Mouse (Mus musculus): ENCODE measurements around the gene Klf12. TPM values are rescaled to one million over a fixed set of nuclear protein-coding genes. Genes with fewer than 3 reads are reported as not detected.

Klf12 gene
- polyA plus RNA-seq, 1 experiment from 2014 or later, result 16.4 TPM

GRCm38 (mm10) chr14:100274179-100274578 lies 10.3 kb downstream of the Klf12 start:
- Histone ChIP-seq H3K9ac (ENCODE audit: low read depth, low read length) (no peak overlapping the region), H3K4me3 (ENCODE audit: low read depth, low read length) (no peak overlapping the region), H3K4me2 (ENCODE audit: low read depth, low read length) (no peak overlapping the region), H3K9me3 (ENCODE audit: control insufficient read depth, low read length) (no peaks in the 10 kb centered on the region), H3K27ac (replicated peaks; ENCODE audit: low read depth, low read length) (no peak overlapping the region), H3K36me3 (ENCODE audit: control insufficient read depth, insufficient read depth, low read length) (no peaks in the 10 kb centered on the region), H3K4me1 (ENCODE audit: control insufficient read depth, insufficient read depth, low read length) (no peaks in the 10 kb centered on the region), H3K27me3 (replicated peaks; ENCODE audit: control insufficient read depth, insufficient read depth, low read length) (no peaks in the 10 kb centered on the region)
- DNase-seq (ENCODE audit: low spot score), result no peak
- WGBS, result 89% methylated on average over 2 of the region's 2 CpGs
- no peak for ATAC-seq (ENCODE audit: low read depth)

GRCm38 (mm10) chr14:100260531-100260930 lies 23.9 kb downstream of the Klf12 start:
- no peak overlapping the region for H3K9ac ChIP-seq (ENCODE audit: low read depth, low read length)
- 79% methylated on average over 4 of the region's 4 CpGs for WGBS
- no peaks in the 10 kb centered on the region for H3K9me3 ChIP-seq (ENCODE audit: control insufficient read depth, low read length)
- H3K4me1 ChIP-seq (ENCODE audit: control insufficient read depth, insufficient read depth, low read length), result peaks cover 17% of the 10 kb centered on the region
- no peak for DNase-seq (ENCODE audit: low spot score)
- no peak for ATAC-seq (ENCODE audit: low read depth)
- H3K27me3 ChIP-seq (replicated peaks; ENCODE audit: control insufficient read depth, insufficient read depth, low read length), result no peaks in the 10 kb centered on the region
- H3K4me3 ChIP-seq (ENCODE audit: low read depth, low read length), result no peak overlapping the region
- no peak overlapping the region for H3K4me2 ChIP-seq (ENCODE audit: low read depth, low read length)
- H3K27ac ChIP-seq (replicated peaks; ENCODE audit: low read depth, low read length), result no peak overlapping the region; the same call in 1 of the 2 replicates
- H3K36me3 ChIP-seq (ENCODE audit: control insufficient read depth, insufficient read depth, low read length), result no peaks in the 10 kb centered on the region

- no peaks in the 10 kb centered on the region for H3K27me3 ChIP-seq (replicated peaks; ENCODE audit: control insufficient read depth, insufficient read depth, low read length)
- no peaks in the 10 kb centered on the region for H3K9me3 ChIP-seq (ENCODE audit: control insufficient read depth, low read length)
- ATAC-seq (ENCODE audit: low read depth), result no peak
- H3K27ac ChIP-seq (replicated peaks; ENCODE audit: low read depth, low read length), result no peak overlapping the region
- no peak overlapping the region for H3K4me2 ChIP-seq (ENCODE audit: low read depth, low read length)
- H3K36me3 ChIP-seq (ENCODE audit: control insufficient read depth, insufficient read depth, low read length), result no peaks in the 10 kb centered on the region
- no peak for DNase-seq (ENCODE audit: low spot score)
- no peaks in the 10 kb centered on the region for H3K4me1 ChIP-seq (ENCODE audit: control insufficient read depth, insufficient read depth, low read length)
- H3K4me3 ChIP-seq (ENCODE audit: low read depth, low read length), result no peak overlapping the region
- H3K9ac ChIP-seq (ENCODE audit: low read depth, low read length), result no peak overlapping the region
- 87% methylated on average over 5 of the region's 5 CpGs for WGBS
Measured at GRCm38 (mm10) chr14:100243046-100243445, 41.4 kb downstream of the Klf12 start.

- Histone ChIP-seq H3K9me3 (ENCODE audit: control insufficient read depth, low read length) (no peaks in the 10 kb centered on the region), H3K27ac (replicated peaks; ENCODE audit: low read depth, low read length) (no peak overlapping the region), H3K27me3 (replicated peaks; ENCODE audit: control insufficient read depth, insufficient read depth, low read length) (no peaks in the 10 kb centered on the region), H3K36me3 (ENCODE audit: control insufficient read depth, insufficient read depth, low read length) (no peaks in the 10 kb centered on the region), H3K9ac (ENCODE audit: low read depth, low read length) (no peak overlapping the region), H3K4me3 (ENCODE audit: low read depth, low read length) (no peak overlapping the region), H3K4me1 (ENCODE audit: control insufficient read depth, insufficient read depth, low read length) (no peaks in the 10 kb centered on the region), H3K4me2 (ENCODE audit: low read depth, low read length) (no peak overlapping the region)
- 70% methylated on average over 4 of the region's 4 CpGs for WGBS
- ATAC-seq (ENCODE audit: low read depth) (no peak), DNase-seq (ENCODE audit: low spot score) (no peak)
Measured at GRCm38 (mm10) chr14:100239874-100240273, 44.6 kb downstream of the Klf12 start.

- no peak overlapping the region for H3K9ac ChIP-seq (ENCODE audit: low read depth, low read length)
- no peaks in the 10 kb centered on the region for H3K9me3 ChIP-seq (ENCODE audit: control insufficient read depth, low read length)
- H3K4me1 ChIP-seq (ENCODE audit: control insufficient read depth, insufficient read depth, low read length), result no peaks in the 10 kb centered on the region
- no peak overlapping the region for H3K4me2 ChIP-seq (ENCODE audit: low read depth, low read length)
- ATAC-seq (ENCODE audit: low read depth), result no peak
- H3K27ac ChIP-seq (replicated peaks; ENCODE audit: low read depth, low read length), result no peak overlapping the region
- H3K36me3 ChIP-seq (ENCODE audit: control insufficient read depth, insufficient read depth, low read length), result no peaks in the 10 kb centered on the region
- no peak for DNase-seq (ENCODE audit: low spot score)
- no peaks in the 10 kb centered on the region for H3K27me3 ChIP-seq (replicated peaks; ENCODE audit: control insufficient read depth, insufficient read depth, low read length)
- 85% methylated on average over 7 of the region's 7 CpGs for WGBS
- H3K4me3 ChIP-seq (ENCODE audit: low read depth, low read length), result no peak overlapping the region
Measured at GRCm38 (mm10) chr14:100236757-100237156, 47.7 kb downstream of the Klf12 start.

GRCm38 (mm10) chr14:100235746-100236145 lies 48.7 kb downstream of the Klf12 start:
- H3K27ac ChIP-seq (replicated peaks; ENCODE audit: low read depth, low read length), result no peak overlapping the region
- H3K4me1 ChIP-seq (ENCODE audit: control insufficient read depth, insufficient read depth, low read length), result no peaks in the 10 kb centered on the region
- H3K9me3 ChIP-seq (ENCODE audit: control insufficient read depth, low read length), result no peaks in the 10 kb centered on the region
- H3K27me3 ChIP-seq (replicated peaks; ENCODE audit: control insufficient read depth, insufficient read depth, low read length), result no peaks in the 10 kb centered on the region
- no peak overlapping the region for H3K4me2 ChIP-seq (ENCODE audit: low read depth, low read length)
- WGBS, result 59% methylated on average over 3 of the region's 3 CpGs
- H3K36me3 ChIP-seq (ENCODE audit: control insufficient read depth, insufficient read depth, low read length), result no peaks in the 10 kb centered on the region
- DNase-seq (ENCODE audit: low spot score) (no peak), ATAC-seq (ENCODE audit: low read depth) (no peak)
- no peak overlapping the region for H3K4me3 ChIP-seq (ENCODE audit: low read depth, low read length)
- no peak overlapping the region for H3K9ac ChIP-seq (ENCODE audit: low read depth, low read length)

- no peak for ATAC-seq (ENCODE audit: low read depth)
- DNase-seq (ENCODE audit: low spot score), result no peak
- Histone ChIP-seq H3K9ac (ENCODE audit: low read depth, low read length) (no peak overlapping the region), H3K9me3 (ENCODE audit: control insufficient read depth, low read length) (no peaks in the 10 kb centered on the region), H3K4me2 (ENCODE audit: low read depth, low read length) (no peak overlapping the region), H3K4me1 (ENCODE audit: control insufficient read depth, insufficient read depth, low read length) (no peaks in the 10 kb centered on the region), H3K36me3 (ENCODE audit: control insufficient read depth, insufficient read depth, low read length) (no peaks in the 10 kb centered on the region), H3K4me3 (ENCODE audit: low read depth, low read length) (no peak overlapping the region), H3K27me3 (replicated peaks; ENCODE audit: control insufficient read depth, insufficient read depth, low read length) (no peaks in the 10 kb centered on the region), H3K27ac (replicated peaks; ENCODE audit: low read depth, low read length) (no peak overlapping the region)
- 70% methylated on average over 1 of the region's 1 CpGs for WGBS
Measured at GRCm38 (mm10) chr14:100231384-100231783, 53.1 kb downstream of the Klf12 start.

- 95% methylated on average over 6 of the region's 6 CpGs for WGBS
- no peak overlapping the region for H3K4me2 ChIP-seq (ENCODE audit: low read depth, low read length)
- H3K27me3 ChIP-seq (replicated peaks; ENCODE audit: control insufficient read depth, insufficient read depth, low read length), result no peaks in the 10 kb centered on the region
- no peaks in the 10 kb centered on the region for H3K9me3 ChIP-seq (ENCODE audit: control insufficient read depth, low read length)
- no peak overlapping the region for H3K9ac ChIP-seq (ENCODE audit: low read depth, low read length)
- ATAC-seq (ENCODE audit: low read depth), result no peak
- H3K36me3 ChIP-seq (ENCODE audit: control insufficient read depth, insufficient read depth, low read length), result no peaks in the 10 kb centered on the region
- H3K27ac ChIP-seq (replicated peaks; ENCODE audit: low read depth, low read length), result no peak overlapping the region
- no peaks in the 10 kb centered on the region; the same call in 1 of the 2 replicates for H3K4me1 ChIP-seq (ENCODE audit: control insufficient read depth, insufficient read depth, low read length)
- no peak for DNase-seq (ENCODE audit: low spot score)
- H3K4me3 ChIP-seq (ENCODE audit: low read depth, low read length), result no peak overlapping the region
Measured at GRCm38 (mm10) chr14:100228120-100228519, 56.4 kb downstream of the Klf12 start.

- Histone ChIP-seq H3K27ac (replicated peaks; ENCODE audit: low read depth, low read length) (no peak overlapping the region), H3K4me2 (ENCODE audit: low read depth, low read length) (no peak overlapping the region), H3K9me3 (ENCODE audit: control insufficient read depth, low read length) (no peaks in the 10 kb centered on the region), H3K9ac (ENCODE audit: low read depth, low read length) (no peak overlapping the region), H3K36me3 (ENCODE audit: control insufficient read depth, insufficient read depth, low read length) (no peaks in the 10 kb centered on the region), H3K4me1 (ENCODE audit: control insufficient read depth, insufficient read depth, low read length) (no peaks in the 10 kb centered on the region; the same call in 1 of the 2 replicates), H3K27me3 (replicated peaks; ENCODE audit: control insufficient read depth, insufficient read depth, low read length) (no peaks in the 10 kb centered on the region), H3K4me3 (ENCODE audit: low read depth, low read length) (no peak overlapping the region)
- no peak for DNase-seq (ENCODE audit: low spot score)
- ATAC-seq (ENCODE audit: low read depth), result no peak
- WGBS, result 95% methylated on average over 6 of the region's 6 CpGs
Measured at GRCm38 (mm10) chr14:100227717-100228116, 56.8 kb downstream of the Klf12 start.
